Mouse (Mus musculus) right cerebral cortex, adult 2 months (tissue): ENCODE data around the gene Prrc2b.

Experiments
- DNase-seq, 2 experiments: peaks; one replicate each; pipeline ENCODE4 v3.0.0; 2021 to 2022; ENCODE audit warnings: low spot score in 2 of 2

The Prrc2b gene

DNA sequence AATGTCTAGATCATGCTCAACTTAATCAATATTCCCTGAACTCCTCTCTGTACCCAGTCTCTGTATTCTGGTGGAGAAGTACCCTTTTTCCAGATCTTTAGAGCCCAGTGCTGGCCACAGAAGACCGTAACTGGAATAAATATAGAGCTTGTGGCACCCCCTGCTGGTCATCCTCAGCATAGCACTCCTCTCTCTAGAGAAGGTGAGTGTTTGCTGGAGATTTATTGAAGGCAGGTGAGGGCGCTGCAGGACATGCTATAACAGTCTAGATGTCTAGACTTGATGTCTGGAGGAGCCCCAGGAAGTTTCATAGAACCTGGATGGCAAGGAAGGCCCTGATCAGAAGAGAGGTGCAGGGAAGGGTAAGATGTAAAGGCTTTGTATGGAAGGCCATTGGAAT, 16.8 kb upstream of the Prrc2b start:
- DNase-seq, result peak; percentile 95 to 96

- DNase-seq, result peak; percentile 96 to 97
These were observed 13.1 kb upstream of the Prrc2b start for GRCm38 (mm10) chr2:32137667-32138266.

DNA sequence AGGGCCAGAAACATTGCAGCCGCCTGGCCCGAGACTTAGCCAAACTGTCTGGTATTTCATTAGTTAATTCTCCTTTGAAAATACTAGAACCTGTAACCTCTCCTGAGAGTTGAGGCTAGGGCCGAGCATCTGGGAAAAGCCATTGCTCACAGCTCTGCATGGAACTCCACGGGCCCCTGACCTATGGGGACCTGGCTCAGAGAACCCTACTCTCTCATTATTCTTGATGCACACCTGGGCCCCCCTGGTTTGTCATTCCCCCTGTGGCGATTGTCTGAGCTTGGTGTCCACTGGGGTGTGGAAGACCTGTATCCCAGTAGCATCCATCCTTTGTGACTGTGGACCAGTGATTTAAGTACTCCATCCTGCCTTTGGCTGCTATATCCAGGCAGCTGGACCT, 11.5 kb upstream of the Prrc2b start:
- no peak for DNase-seq

GRCm38 (mm10) chr2:32140498-32140934, 10.4 kb upstream of the Prrc2b start:
- DNase-seq, result no peak

DNA sequence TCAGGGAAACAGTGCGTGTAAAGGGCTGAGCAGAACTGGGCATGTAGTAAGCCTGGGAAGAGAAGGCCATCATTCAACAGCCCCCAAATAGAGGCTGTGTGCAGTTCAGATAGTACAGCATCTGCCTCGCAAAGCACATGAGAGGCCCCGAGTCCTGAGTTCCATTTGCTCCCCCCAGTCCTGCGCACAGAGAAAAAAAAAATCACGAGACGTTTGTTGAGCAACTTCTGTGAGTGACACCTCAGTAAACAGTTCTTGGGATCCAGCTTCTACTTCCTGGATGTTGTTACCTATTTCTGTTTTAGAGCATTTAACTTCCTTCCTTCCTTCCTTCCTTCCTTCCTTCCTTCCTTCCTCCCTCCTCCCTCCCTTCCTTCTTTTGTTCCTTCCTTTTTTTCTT, 9.3 kb upstream of the Prrc2b start:
- DNase-seq, result no peak

GRCm38 (mm10) chr2:32142368-32142767, 8.5 kb upstream of the Prrc2b start:
- no peak for DNase-seq

GRCm38 (mm10) chr2:32144633-32145032, 6.2 kb upstream of the Prrc2b start:
- DNase-seq, result no peak

- DNase-seq, result no peak
These were observed 4.2 kb upstream of the Prrc2b start for GRCm38 (mm10) chr2:32146617-32147162.

GRCm38 (mm10) chr2:32150135-32150534, 747 bp upstream of the Prrc2b start:
- no peak for DNase-seq

DNA sequence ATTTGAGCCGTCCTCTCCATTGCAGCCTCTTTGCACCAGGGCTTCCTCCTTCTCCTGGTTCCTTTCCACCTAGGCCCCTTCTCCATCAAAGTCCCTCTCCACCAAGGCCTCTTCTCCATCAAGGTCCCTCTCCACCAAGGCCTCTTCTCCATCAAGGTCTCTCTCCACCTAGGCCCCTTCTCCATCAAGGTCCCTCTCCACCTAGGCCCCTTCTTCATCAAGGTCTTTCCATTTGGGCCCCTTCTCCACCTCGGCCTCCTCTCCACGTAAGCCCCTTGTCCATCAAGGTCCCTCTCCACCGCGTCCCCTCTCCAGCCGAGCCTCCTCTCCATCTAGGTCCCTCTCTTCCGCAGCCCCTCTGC, 339 bp upstream of the Prrc2b start:
- DNase-seq, result no peak

DNA sequence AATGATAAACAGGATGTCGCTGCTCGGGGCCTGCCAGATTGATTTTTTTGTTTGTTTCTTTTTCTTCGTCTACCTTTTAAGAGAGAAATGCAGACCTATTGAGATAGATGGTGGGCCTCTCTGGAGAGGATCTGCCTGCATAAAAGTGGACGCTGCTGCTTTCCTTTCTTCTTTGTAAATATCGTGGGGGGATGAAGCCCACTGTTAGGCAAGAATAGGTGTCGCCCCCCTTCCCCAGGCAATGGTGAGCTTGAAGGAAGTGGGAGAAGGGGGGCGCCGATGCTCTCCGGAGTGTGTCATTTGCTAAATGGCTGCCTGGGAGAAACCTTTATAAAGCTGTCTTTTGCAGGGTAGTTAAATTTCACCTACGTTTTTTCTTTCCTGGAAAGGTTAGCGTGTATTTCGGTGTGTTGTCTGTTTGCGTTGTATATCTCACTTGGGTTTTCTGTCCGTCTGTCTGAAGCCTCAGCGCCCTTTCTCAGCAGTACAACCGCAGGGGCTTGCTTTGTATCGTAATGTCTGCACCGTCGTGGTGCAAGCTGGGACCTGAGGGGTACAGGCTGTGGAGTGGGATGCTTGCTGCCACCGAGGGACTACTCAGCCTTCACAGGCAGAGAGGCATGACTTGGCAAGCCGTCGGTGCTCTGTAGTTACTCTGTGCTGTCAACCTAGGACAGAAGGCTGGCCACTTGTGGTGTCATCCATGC, 931 bp downstream of the Prrc2b start:
- no peak for DNase-seq

DNA sequence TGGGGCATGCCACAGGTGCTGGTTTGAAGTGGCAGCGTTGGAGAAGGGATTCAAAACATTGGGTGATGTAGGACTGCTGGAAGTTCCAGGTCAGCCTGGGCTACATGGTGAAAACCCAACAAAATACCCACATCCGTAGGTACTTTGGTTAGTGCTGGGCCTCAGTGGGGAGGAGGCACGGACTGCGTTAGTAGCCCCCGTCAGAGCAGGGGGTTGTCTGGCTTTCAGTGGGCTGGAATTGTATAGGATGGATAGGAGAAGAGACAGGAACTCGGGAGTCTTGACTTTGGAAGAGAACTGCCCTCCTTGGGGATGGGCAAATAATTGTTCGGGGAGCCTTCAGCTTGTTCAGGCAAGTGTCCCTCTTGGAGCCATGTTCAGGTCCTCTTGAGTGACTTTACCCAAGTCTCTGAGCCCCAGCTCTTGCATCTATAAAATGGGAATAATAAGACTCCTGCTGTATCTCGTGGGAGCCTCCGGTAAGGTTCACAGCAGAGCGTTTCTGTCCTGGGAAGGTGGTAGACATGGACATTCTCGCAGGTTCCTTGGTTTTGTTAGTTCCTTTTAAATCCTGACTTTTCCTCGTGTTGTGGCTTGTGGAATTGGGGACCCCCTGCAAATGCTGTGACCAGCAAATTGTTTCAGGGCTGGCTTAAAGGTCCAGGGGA, 1.6 kb downstream of the Prrc2b start:
- no peak for DNase-seq

DNA sequence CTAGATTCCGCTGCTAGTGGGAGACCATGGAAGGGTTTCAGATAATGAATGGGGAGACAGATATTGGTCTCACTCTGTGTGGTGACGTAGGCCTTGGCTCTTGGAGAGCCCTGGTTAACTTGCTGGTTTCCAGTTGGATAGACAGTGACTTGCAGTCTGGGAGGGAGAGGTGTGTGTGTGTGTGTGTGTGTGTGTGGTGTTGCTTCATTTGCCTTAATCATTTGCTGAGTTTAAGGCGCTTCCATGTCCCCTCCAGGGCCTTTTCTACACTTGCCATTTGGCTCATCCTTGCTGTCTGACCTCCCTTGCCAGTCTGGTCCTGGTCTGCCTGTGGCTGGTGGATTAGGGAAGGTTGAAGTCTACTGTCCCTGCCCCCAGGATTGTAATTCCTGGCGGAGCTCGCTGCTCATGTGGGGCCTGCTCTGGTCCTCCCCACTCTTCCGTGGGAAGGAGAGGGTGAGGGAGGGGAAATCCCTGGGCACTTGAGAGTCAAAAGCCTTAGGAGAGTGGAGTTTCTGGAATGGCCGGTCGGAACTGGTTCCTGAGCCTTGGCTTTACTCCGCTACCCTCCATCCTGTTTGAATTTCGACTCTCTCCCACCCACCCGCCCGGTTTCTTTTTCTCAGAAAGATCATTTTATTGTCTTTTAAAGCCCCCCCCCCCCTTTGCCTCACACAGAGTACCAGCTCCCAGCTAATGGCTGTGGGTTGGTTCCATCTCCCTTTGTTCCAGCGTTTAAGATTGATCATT, 2.3 kb downstream of the Prrc2b start:
- DNase-seq, result no peak

- no peak for DNase-seq
These were observed 2.9 kb downstream of the Prrc2b start for GRCm38 (mm10) chr2:32153791-32154119.

DNA sequence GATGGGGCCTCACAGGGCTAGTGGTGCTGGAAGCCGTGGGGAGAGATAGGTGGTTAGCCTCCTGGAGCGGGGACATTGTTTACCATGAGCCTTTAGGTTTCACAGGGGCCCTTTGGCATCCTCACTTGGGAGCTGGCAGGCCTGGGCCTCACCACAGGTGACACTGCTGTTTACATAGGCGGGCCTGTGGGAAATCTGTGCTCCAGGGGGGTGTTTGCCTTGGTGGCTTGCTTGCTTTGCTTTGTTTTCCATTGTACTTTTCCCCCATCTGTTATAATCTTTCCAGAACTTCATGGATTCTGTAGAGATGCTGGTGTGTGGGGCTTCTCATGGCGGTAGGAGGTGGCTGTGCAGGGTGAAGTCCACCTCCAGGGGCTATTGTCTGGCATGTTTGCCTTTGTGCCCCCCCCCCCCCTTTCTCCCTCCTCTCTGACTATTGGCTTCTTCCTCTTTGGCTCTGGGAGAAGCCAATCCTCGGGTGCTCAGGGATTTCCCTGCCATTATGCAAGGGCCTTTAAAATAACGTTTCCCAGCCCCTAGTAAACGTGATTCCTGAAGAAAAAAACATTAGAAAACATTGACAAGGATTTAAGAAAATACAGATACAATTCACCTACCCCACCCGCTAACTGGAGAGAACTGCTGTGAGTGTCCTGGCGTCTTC, 3.6 kb downstream of the Prrc2b start:
- DNase-seq, result no peak

DNA sequence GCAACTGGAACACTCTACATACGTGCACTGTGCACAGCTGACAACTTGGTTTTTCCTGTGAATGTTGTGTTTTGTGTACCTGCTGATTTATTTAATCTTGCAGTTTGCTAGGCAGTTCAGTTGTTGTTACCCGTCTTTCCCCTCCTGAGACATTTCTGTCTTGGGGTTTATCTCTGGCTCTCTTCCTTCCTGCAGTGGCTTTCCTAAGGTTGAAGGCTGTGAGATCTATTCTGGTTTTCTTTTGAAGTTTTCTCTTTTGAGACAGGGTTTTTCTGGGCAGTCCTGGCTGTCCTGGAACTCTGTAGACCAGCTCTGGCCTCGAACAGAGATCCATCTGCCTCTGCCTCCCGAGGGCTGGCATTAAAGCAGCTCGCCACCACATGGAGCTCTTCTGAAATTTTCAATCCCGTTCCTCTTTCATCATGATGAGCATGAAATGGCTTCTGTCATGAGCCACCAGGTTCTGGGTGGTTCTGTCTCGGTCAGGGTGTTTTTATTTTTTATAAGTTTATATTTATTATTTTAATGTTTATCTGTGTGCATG, 4.2 kb downstream of the Prrc2b start:
- DNase-seq, result no peak

DNA sequence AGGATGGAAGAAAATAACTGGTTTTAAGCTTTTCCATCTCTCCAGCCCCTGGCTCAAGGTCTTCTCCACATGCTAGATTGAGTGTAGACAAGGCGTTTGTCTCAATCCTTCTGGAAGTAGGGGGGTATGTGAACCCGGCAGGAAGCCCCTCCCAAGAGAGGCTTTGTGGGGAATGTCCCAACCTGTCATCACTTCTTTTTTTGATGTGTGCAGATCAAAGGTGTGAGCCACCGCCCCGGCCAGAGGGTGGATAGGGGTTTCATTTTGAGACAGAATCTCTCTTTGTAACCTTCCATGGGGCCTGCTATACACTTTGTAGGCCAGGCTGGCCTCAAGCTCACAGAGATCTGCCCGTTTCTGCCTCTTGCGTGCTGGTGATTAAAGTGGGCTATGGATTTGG, 4.7 kb downstream of the Prrc2b start:
- DNase-seq, result no peak

GRCm38 (mm10) chr2:32156645-32157044, 5.8 kb downstream of the Prrc2b start:
- DNase-seq, result no peak

DNA sequence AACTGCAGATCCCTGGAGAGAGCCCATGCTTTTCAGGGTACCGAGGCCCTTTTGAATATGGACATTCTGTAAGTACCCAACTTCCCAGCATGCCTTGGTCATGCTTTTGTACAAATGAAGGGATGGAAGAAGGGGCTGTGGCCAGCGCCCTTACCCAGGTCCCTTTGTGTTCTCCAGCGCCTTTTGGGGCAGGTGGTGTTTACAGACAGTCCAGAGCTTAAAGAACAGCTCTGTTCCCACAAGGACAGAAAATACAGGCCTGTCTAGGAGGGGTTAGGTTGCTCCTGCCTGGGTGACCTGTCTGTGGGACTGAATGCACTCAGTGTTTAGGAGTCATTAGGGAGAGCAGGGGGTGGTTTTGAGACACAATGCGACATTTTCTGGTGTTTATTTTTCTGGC, 6.4 kb downstream of the Prrc2b start:
- no peak for DNase-seq

GRCm38 (mm10) chr2:32158616-32159239, 7.8 kb downstream of the Prrc2b start:
- no peak for DNase-seq

DNA sequence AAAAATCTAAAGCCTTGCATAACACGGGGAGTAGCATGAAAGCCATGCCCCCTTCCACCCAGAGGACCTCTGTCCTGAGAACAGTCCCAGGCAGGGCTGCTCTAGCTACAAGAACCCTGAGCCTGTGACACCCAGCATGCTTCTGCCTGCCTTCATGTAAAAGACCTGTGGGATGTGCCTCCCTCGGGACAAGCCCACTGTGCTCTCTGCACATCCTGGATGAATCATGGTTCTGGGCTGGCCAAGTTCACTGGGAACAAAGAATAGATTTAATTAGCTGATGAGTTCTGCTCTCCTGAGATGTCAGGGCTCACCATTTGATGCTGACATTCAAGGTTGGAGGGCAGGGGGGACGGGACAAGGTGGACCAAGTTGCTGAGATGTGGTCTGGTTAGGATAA, 9.6 kb downstream of the Prrc2b start:
- DNase-seq, result no peak
